Comparison of ENCODE assay signal across 35 mouse cellular contexts in the genomic region with DNA sequence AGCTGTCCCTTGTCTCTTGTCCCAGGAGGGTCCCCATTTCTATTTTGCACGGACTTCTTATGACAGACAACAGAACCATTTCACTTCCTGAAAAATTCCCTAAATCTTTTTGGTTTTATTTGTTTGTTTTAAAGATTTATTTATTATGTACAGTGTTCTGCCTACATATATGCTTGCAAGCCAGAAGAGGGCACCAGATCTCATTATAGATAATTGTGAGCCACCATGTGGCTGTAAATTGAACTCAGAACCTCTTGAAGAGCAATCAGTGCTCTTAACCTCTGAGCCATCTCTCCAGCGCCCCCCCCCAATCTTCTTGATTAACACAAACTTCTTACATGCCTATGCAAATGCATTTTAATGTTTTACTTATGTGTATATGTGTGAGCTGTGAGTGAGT. TPM values are rescaled to one million over a fixed set of nuclear protein-coding genes. Genes with fewer than 3 reads are reported as not detected.
DNase-seq lines count a peak whose midpoint lies in the region; ATAC-seq and TF ChIP-seq lines count a peak whose summit lies in the region.
"Had no signal": no experiment of that assay in that cellular context is flagged by ENCODE, and none has a peak within 500 bp of the region (broad histone marks: within the 10 kb centered on the region; RNA-seq: fewer than 3 reads in every experiment).

No protein-coding gene starts in this region.

- no peaks in the 10 kb centered on the region for H3K27me3 ChIP-seq in intestine, postnatal 0 days (replicated peaks; ENCODE audit: control insufficient read depth, insufficient read depth, low read length)
- no peaks in the 10 kb centered on the region for H3K27me3 ChIP-seq in intestine, embryonic 16.5 days (replicated peaks; ENCODE audit: control insufficient read depth, insufficient read depth, low read length)
- no peaks in the 10 kb centered on the region for H3K27me3 ChIP-seq in midbrain, postnatal 0 days (ENCODE audit: insufficient read depth, low read length)
- H3K27me3 ChIP-seq in midbrain, embryonic 10.5 days (ENCODE audit: low read depth, poor library complexity, severe bottlenecking) = no peaks in the 10 kb centered on the region
- no peaks in the 10 kb centered on the region for H3K27me3 ChIP-seq in E14TG2a.4 (ENCODE audit: insufficient read depth, low read length)
- 0 out of 2 replicates have a peak, but pooled peaks cover 1% of the 10 kb centered on the region for H3K27me3 ChIP-seq in splenic B cell, adult 2 months (ENCODE audit: control insufficient read depth, insufficient read depth, low read length, poor library complexity, severe bottlenecking)
- H3K27me3 ChIP-seq: embryonic facial prominence, embryonic 15.5 days; forebrain, embryonic 15.5 days; hindbrain, embryonic 15.5 days; limb, embryonic 12.5 days; midbrain, embryonic 15.5 days had no signal

- no peak overlapping the region for H3K4me2 ChIP-seq in intestine, postnatal 0 days (replicated peaks; ENCODE audit: low read depth)
- H3K4me2 ChIP-seq in intestine, embryonic 16.5 days (ENCODE audit: low read depth, low read length) = no peak overlapping the region
- H3K4me2 ChIP-seq in midbrain, postnatal 0 days (ENCODE audit: low read depth, low read length, poor library complexity, severe bottlenecking) = no peak overlapping the region
- H3K4me2 ChIP-seq: embryonic facial prominence, embryonic 15.5 days; forebrain, embryonic 15.5 days; hindbrain, embryonic 15.5 days; limb, embryonic 12.5 days; liver, embryonic 11.5 days; midbrain, embryonic 15.5 days had no signal

- WGBS in intestine, postnatal 0 days = 54% methylated on average over 2 of the region's 2 CpGs
- 42% methylated on average over 2 of the region's 2 CpGs for WGBS in intestine, embryonic 16.5 days
- WGBS in midbrain, postnatal 0 days = 43% methylated on average over 2 of the region's 2 CpGs
- 53% methylated on average over 2 of the region's 2 CpGs for WGBS in midbrain, embryonic 10.5 days

- TF ChIP-seq CTCF in intestine, postnatal 0 days (IDR thresholded peaks at IDR 0.05; ENCODE audit: low read depth) = peak; percentile 34
- TF ChIP-seq CTCF in midbrain, postnatal 0 days (IDR thresholded peaks at IDR 0.05) = peak; percentile 38
- 0 out of 2 replicates have a peak, but pooled peaks have one; percentile 1 for TF ChIP-seq CTCF in E14TG2a.4 (conservative IDR thresholded peaks at IDR 0.05; ENCODE audit: low read length)

- DNase-seq in midbrain, postnatal 0 days (ENCODE audit: low spot score) = no peak
- no peak for DNase-seq in midbrain, embryonic 10.5 days (ENCODE audit: low spot score)
- DNase-seq in splenic B cell, adult 2 months (ENCODE audit: low read depth, low spot score) = peak; percentile 7
- DNase-seq in kidney, postnatal 10 days = no peak
- DNase-seq in adrenal gland, adult 2 months = no peak
- DNase-seq: cerebellum, adult 11 months; cerebellum, adult 9-11 months; gastrocnemius, postnatal 36 days; heart, postnatal 4 days; kidney, adult 11 months; lung, adult 18-20 months; lung, postnatal 4 days; right cerebral cortex, adult 18-20 months; right cerebral cortex, postnatal 4 days had no signal

- H3K4me1 ChIP-seq in intestine, postnatal 0 days (replicated peaks; ENCODE audit: control insufficient read depth, insufficient read depth, low read length) = no peaks in the 10 kb centered on the region
- no peaks in the 10 kb centered on the region for H3K4me1 ChIP-seq in intestine, embryonic 16.5 days (ENCODE audit: control insufficient read depth, insufficient read depth, low read length)
- no peaks in the 10 kb centered on the region for H3K4me1 ChIP-seq in midbrain, postnatal 0 days (ENCODE audit: insufficient read depth, low read length)
- no peaks in the 10 kb centered on the region for H3K4me1 ChIP-seq in midbrain, embryonic 10.5 days
- H3K4me1 ChIP-seq in E14TG2a.4 (replicated peaks; ENCODE audit: low read depth, low read length) = peaks cover 19% of the 10 kb centered on the region
- H3K4me1 ChIP-seq: embryonic facial prominence, embryonic 15.5 days; forebrain, embryonic 15.5 days; hindbrain, embryonic 15.5 days; limb, embryonic 12.5 days; midbrain, embryonic 15.5 days had no signal

- H3K36me3 ChIP-seq in intestine, postnatal 0 days (ENCODE audit: control insufficient read depth, insufficient read depth) = no peaks in the 10 kb centered on the region
- no peaks in the 10 kb centered on the region for H3K36me3 ChIP-seq in intestine, embryonic 16.5 days (ENCODE audit: control insufficient read depth, insufficient read depth, low read length)
- H3K36me3 ChIP-seq in midbrain, postnatal 0 days (ENCODE audit: insufficient read depth, low read length) = no peaks in the 10 kb centered on the region
- H3K36me3 ChIP-seq in midbrain, embryonic 10.5 days = no peaks in the 10 kb centered on the region
- no peaks in the 10 kb centered on the region for H3K36me3 ChIP-seq in E14TG2a.4 (ENCODE audit: insufficient read depth, low read length)
- no peaks in the 10 kb centered on the region for H3K36me3 ChIP-seq in splenic B cell, adult 2 months (ENCODE audit: control insufficient read depth, insufficient read depth, low read length, poor library complexity, severe bottlenecking)
- H3K36me3 ChIP-seq: embryonic facial prominence, embryonic 15.5 days; forebrain, embryonic 15.5 days; hindbrain, embryonic 15.5 days; limb, embryonic 12.5 days; midbrain, embryonic 15.5 days had no signal

- H3K9ac ChIP-seq in intestine, postnatal 0 days (ENCODE audit: low read depth, low read length) = no peak overlapping the region
- no peak overlapping the region for H3K9ac ChIP-seq in intestine, embryonic 16.5 days (ENCODE audit: low read depth, low read length)
- H3K9ac ChIP-seq in midbrain, postnatal 0 days (replicated peaks; ENCODE audit: low read length, poor library complexity, severe bottlenecking) = no peak overlapping the region
- H3K9ac ChIP-seq: embryonic facial prominence, embryonic 15.5 days; forebrain, embryonic 15.5 days; hindbrain, embryonic 15.5 days; limb, embryonic 12.5 days; midbrain, embryonic 15.5 days had no signal

- H3K4me3 ChIP-seq in intestine, postnatal 0 days (ENCODE audit: low read depth, low read length) = no peak overlapping the region
- no peak overlapping the region for H3K4me3 ChIP-seq in intestine, embryonic 16.5 days (ENCODE audit: low read length)
- no peak overlapping the region for H3K4me3 ChIP-seq in midbrain, postnatal 0 days (ENCODE audit: low read depth, low read length)
- no peak overlapping the region for H3K4me3 ChIP-seq in midbrain, embryonic 10.5 days
- no peak overlapping the region for H3K4me3 ChIP-seq in E14TG2a.4 (replicated peaks; ENCODE audit: low read length)
- H3K4me3 ChIP-seq: embryonic facial prominence, embryonic 15.5 days; forebrain, embryonic 15.5 days; hindbrain, embryonic 15.5 days; limb, embryonic 12.5 days; midbrain, embryonic 15.5 days; myocyte had no signal

- H3K27ac ChIP-seq in intestine, postnatal 0 days (ENCODE audit: low read depth, low read length) = no peak overlapping the region
- H3K27ac ChIP-seq in intestine, embryonic 16.5 days (ENCODE audit: low read length) = no peak overlapping the region
- H3K27ac ChIP-seq in midbrain, postnatal 0 days (ENCODE audit: low read depth, low read length) = no peak overlapping the region
- H3K27ac ChIP-seq in midbrain, embryonic 10.5 days (replicated peaks) = no peak overlapping the region
- H3K27ac ChIP-seq: embryonic facial prominence, embryonic 15.5 days; forebrain, embryonic 15.5 days; hindbrain, embryonic 15.5 days; limb, embryonic 12.5 days; midbrain, embryonic 15.5 days had no signal

- no peaks in the 10 kb centered on the region for H3K9me3 ChIP-seq in intestine, postnatal 0 days (ENCODE audit: control insufficient read depth)
- H3K9me3 ChIP-seq in intestine, embryonic 16.5 days (ENCODE audit: control insufficient read depth, low read length) = 0 out of 2 replicates have a peak, but pooled peaks cover 4% of the 10 kb centered on the region
- no peaks in the 10 kb centered on the region for H3K9me3 ChIP-seq in midbrain, postnatal 0 days (ENCODE audit: low read length)
- no peaks in the 10 kb centered on the region for H3K9me3 ChIP-seq in midbrain, embryonic 10.5 days (replicated peaks)
- H3K9me3 ChIP-seq in E14TG2a.4 (ENCODE audit: low read length) = peaks cover 10% of the 10 kb centered on the region
- H3K9me3 ChIP-seq: embryonic facial prominence, embryonic 15.5 days; forebrain, embryonic 15.5 days; hindbrain, embryonic 15.5 days; limb, embryonic 12.5 days; midbrain, embryonic 15.5 days had no signal

- ATAC-seq in intestine, postnatal 0 days = no peak
- no peak for ATAC-seq in intestine, embryonic 16.5 days
- no peak for ATAC-seq in midbrain, postnatal 0 days (ENCODE audit: low FRiP score)
- ATAC-seq: forebrain, embryonic 15.5 days; midbrain, embryonic 15.5 days had no signal

RNA-seq across cellular contexts. Expression of gene Gm21976, which starts 11.0 kb away (rescaled TPM):
- polyA plus RNA-seq in intestine, postnatal 0 days (2015; fragmentation: Nextera tagmentation; extraction: Ambion mirVana) = not detected in 2 replicates
- polyA plus RNA-seq in intestine, embryonic 16.5 days (2015; fragmentation: Nextera tagmentation; extraction: Ambion mirVana) = not detected in 2 replicates
- total RNA-seq in midbrain, postnatal 0 days (2014; rRNA removed) = 3.0 TPM in 1 of 2 replicates, not detected in the other
- polyA plus RNA-seq in midbrain, postnatal 0 days (2015; fragmentation: Nextera tagmentation; extraction: Ambion mirVana) = not detected in 2 replicates
- not detected in 2 replicates for polyA plus RNA-seq in midbrain, embryonic 10.5 days (2016; fragmentation: Nextera tagmentation; extraction: Ambion mirVana)
- not detected for total RNA-seq in adrenal gland, adult 2 months (2021)
- not detected in 2 replicates for polyA plus RNA-seq in adrenal gland, adult 2 months (2012; rRNA removed)
- total RNA-seq: adrenal gland, postnatal 4 days; common myeloid progenitor, adult 5-6 weeks; gastrocnemius, postnatal 36 days; heart, adult 8-10 months; heart, postnatal 4 days; layer of hippocampus, adult 18-20 months; layer of hippocampus, postnatal 25 days; left cerebral cortex, postnatal 14 days; megakaryocyte-erythroid progenitor cell, adult 5-6 weeks had no signal
- polyA plus RNA-seq: forebrain, embryonic 15.5 days; heart, embryonic 16.5 days; hindbrain, embryonic 15.5 days; kidney, embryonic 16.5 days; limb, embryonic 12.5 days; liver, embryonic 11.5 days; midbrain, embryonic 15.5 days; myocyte; neural tube, embryonic 14.5 days; thymus, postnatal 0 days had no signal

RNA-seq across cellular contexts. Expression of gene Btf3, which starts 26.1 kb away (rescaled TPM):
- 471 and 494 TPM in 2 replicates for polyA plus RNA-seq in intestine, postnatal 0 days (2015; fragmentation: Nextera tagmentation; extraction: Ambion mirVana)
- polyA plus RNA-seq in intestine, embryonic 16.5 days (2015; fragmentation: Nextera tagmentation; extraction: Ambion mirVana) = 549 and 610 TPM in 2 replicates
- 269 and 303 TPM in 2 replicates for total RNA-seq in midbrain, postnatal 0 days (2014; rRNA removed)
- 441 and 472 TPM in 2 replicates for polyA plus RNA-seq in midbrain, postnatal 0 days (2015; fragmentation: Nextera tagmentation; extraction: Ambion mirVana)
- 640 and 750 TPM in 2 replicates for polyA plus RNA-seq in midbrain, embryonic 10.5 days (2016; fragmentation: Nextera tagmentation; extraction: Ambion mirVana)
- total RNA-seq in adrenal gland, adult 2 months (2021) = 100 to 1,000 TPM; 331 to 381 TPM
- polyA plus RNA-seq in adrenal gland, adult 2 months (2012; rRNA removed) = 20.2 and 21.6 TPM in 2 replicates

RNA-seq across cellular contexts. Expression of gene Ankra2, which starts 27.8 kb away (rescaled TPM):
- polyA plus RNA-seq in intestine, postnatal 0 days (2015; fragmentation: Nextera tagmentation; extraction: Ambion mirVana) = 18.9 and 19.3 TPM in 2 replicates
- polyA plus RNA-seq in intestine, embryonic 16.5 days (2015; fragmentation: Nextera tagmentation; extraction: Ambion mirVana) = 17.2 and 17.8 TPM in 2 replicates
- total RNA-seq in midbrain, postnatal 0 days (2014; rRNA removed) = 81.8 and 102 TPM in 2 replicates
- polyA plus RNA-seq in midbrain, postnatal 0 days (2015; fragmentation: Nextera tagmentation; extraction: Ambion mirVana) = 102 and 109 TPM in 2 replicates
- 17.7 and 23.3 TPM in 2 replicates for polyA plus RNA-seq in midbrain, embryonic 10.5 days (2016; fragmentation: Nextera tagmentation; extraction: Ambion mirVana)
- total RNA-seq in adrenal gland, adult 2 months (2021) = 10 to 100 TPM; 22.0 to 24.7 TPM
- polyA plus RNA-seq in adrenal gland, adult 2 months (2012; rRNA removed) = 12.2 and 15.4 TPM in 2 replicates

RNA-seq across cellular contexts. Expression of gene Utp15, which starts 27.9 kb away (rescaled TPM):
- polyA plus RNA-seq in intestine, postnatal 0 days (2015; fragmentation: Nextera tagmentation; extraction: Ambion mirVana) = 9.3 and 9.8 TPM in 2 replicates
- 29.7 and 30.8 TPM in 2 replicates for polyA plus RNA-seq in intestine, embryonic 16.5 days (2015; fragmentation: Nextera tagmentation; extraction: Ambion mirVana)
- 24.7 and 35.2 TPM in 2 replicates for total RNA-seq in midbrain, postnatal 0 days (2014; rRNA removed)
- polyA plus RNA-seq in midbrain, postnatal 0 days (2015; fragmentation: Nextera tagmentation; extraction: Ambion mirVana) = 24.1 and 26.0 TPM in 2 replicates
- 41.9 and 46.8 TPM in 2 replicates for polyA plus RNA-seq in midbrain, embryonic 10.5 days (2016; fragmentation: Nextera tagmentation; extraction: Ambion mirVana)
- total RNA-seq in adrenal gland, adult 2 months (2021) = 10 to 100 TPM; 16.1 to 18.7 TPM
- 2.1 and 2.5 TPM in 2 replicates for polyA plus RNA-seq in adrenal gland, adult 2 months (2012; rRNA removed)

Comparison
In these comparisons a context has a peak if more than half of its experiments do, and no peak if none do; other contexts are left out.
1. RNA of gene Btf3, which starts 26.1 kb away (polyA plus RNA-seq): 640 to 750 TPM in midbrain, embryonic 10.5 days, 549 to 610 TPM in intestine, embryonic 16.5 days, 441 to 472 TPM in midbrain, postnatal 0 days and 471 to 494 TPM in intestine, postnatal 0 days; 20.2 to 21.6 TPM in adrenal gland, adult 2 months; every median in the first group is over 10 times any median in the second.
2. Peak in every context shown above with its lines, with median percentiles within 50 percentile points of each other: CTCF ChIP-seq.